Mouse (Mus musculus) megakaryocyte-erythroid progenitor cell, adult 5-6 weeks (primary cell): ENCODE data around the gene Cmtm3. TPM values are rescaled to one million over a fixed set of nuclear protein-coding genes. Genes with fewer than 3 reads are reported as not detected.

Source experiments
- ATAC-seq: replicated peaks from 2 replicates; pipeline ENCODE4 v1.8.0; 2016; ENCODE audit warnings: mild to moderate bottlenecking, inconsistent platforms; ENCODE audit not compliant: severe bottlenecking, poor library complexity, low FRiP score, low TSS enrichment
- total RNA-seq, 2 experiments: library from RNA; stranded (forward) in 1 of 2; stranded (reverse) in 1 of 2; fragments of 200-1000, 215-1000 nt in 1 of 2; fragments of >200 nt in 1 of 2; fragmentation: Nextera tagmentation in 1 of 2; gene quantifications; 2 replicates each; pipeline ENCODE4 v1.2.3; 2014 to 2017

Gene Cmtm3
- total RNA-seq, 2 experiments from 2014 or later, result 1.4 to 5.8 TPM

GRCm38 (mm10) chr8:104376669-104377068 is 37.5 kb downstream of the Cmtm3 start:
- ATAC-seq, result no peak

DNA sequence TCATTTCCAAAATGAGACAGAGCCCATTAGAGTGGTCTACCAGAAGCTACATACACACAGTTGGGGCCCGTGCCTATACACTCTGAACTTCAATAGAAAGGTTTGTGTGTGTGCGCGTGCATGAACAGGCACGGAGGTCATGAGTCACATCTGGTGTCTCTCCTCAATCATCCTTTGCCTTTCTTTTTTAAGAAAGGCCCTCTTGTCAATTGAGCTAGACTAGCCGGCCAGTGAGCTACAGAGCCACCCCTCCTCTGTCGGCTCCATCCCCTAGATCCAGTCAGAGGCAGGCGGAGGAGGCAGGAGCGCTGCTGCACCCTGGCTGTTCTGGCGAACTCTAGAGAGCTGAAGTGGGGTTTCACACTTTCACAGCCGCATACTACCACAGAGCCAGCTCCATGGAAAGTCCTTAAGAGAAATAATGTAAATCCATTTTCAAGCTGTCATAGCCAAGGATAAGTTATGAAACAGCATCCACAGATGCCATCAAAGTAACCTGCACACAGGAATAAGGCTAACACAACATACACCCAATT is 40.2 kb downstream of the Cmtm3 start:
- ATAC-seq, result no peak

- no peak for ATAC-seq
These were observed 41.1 kb downstream of the Cmtm3 start for GRCm38 (mm10) chr8:104380269-104380668.

DNA sequence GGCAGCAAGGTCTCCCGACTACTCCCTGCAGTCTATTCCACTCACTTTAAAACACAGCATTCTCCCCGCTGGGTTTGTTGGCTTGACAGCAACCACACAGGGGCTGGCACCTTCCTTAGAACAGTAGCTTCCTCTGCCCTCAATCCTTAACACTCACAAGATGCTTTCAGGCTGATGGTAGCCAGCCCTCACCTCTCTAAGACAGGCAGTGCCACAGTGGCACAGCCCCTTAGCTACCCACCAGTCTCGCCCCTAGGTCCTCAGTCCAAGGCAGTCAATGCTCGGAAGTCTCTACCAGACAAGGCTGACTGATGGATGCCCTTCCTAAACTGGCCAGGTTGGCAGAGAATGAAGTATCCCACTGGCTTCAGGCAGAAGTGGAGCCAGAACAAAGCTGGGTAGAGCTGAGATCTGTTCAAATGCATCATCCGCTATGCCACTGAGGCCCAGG is 41.8 kb downstream of the Cmtm3 start:
- no peak for ATAC-seq

DNA sequence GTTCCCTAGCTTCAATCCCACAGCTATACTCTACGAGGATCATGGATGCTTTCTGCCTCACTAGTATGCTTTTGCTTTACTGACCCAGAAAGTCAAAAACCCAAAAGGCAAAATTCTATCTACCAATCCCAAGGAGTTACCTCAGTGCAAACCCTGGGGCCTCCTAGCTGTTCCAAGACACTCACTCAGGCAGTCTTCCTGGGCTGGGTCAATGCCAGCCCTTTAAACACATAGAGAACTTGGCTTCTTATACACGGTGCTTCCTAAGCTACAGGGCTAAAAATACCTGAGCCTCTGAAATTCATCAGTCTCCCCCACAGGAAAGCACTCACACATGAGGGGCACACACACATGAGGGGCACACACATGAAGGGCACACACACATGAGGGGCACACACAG is 44.1 kb downstream of the Cmtm3 start:
- no peak for ATAC-seq

DNA sequence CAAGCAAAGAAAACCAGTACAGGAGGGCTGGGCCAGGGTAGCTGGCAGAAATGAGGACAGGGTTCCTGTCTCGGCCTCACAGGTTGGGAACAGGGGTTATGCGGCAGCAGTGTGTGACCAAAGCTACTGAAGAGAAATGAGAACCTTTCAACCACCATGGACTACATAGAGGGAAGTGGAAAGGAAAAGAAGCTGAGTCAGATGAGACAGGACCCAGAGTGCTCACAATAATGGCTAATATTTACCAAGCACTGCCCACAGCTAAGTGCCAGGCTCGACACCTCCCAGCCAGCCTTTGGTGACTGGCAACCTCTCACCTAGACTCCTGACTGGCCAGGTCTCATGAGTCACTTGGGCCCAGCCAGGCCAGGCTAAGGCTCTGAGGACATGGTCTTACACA is 44.8 kb downstream of the Cmtm3 start:
- ATAC-seq, result no peak

DNA sequence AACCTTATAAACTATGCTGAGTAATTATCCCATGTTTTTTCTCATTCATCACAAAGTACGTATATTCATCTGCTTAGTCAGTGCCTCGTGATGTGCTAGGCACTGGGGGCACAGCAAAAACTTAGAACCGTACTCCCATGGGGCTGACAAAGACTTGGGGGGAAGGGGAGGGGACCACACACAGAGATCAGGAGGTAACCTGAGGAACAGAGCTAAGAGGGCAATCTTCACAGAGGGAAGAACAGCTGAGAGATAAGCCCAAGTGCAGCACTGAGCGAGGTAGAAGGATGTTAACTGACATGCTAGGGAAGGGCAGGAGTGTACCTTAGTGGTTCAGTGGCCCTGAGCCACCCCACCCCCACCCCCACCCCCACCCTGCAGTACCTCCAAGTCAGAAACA is 47.5 kb downstream of the Cmtm3 start:
- no peak for ATAC-seq

GRCm38 (mm10) chr8:104387501-104387900 is 48.3 kb downstream of the Cmtm3 start:
- ATAC-seq, result no peak

GRCm38 (mm10) chr8:104387980-104388379 is 48.8 kb downstream of the Cmtm3 start:
- ATAC-seq, result no peak

- ATAC-seq, result no peak
These were observed 51.0 kb downstream of the Cmtm3 start for GRCm38 (mm10) chr8:104390245-104390644.

DNA sequence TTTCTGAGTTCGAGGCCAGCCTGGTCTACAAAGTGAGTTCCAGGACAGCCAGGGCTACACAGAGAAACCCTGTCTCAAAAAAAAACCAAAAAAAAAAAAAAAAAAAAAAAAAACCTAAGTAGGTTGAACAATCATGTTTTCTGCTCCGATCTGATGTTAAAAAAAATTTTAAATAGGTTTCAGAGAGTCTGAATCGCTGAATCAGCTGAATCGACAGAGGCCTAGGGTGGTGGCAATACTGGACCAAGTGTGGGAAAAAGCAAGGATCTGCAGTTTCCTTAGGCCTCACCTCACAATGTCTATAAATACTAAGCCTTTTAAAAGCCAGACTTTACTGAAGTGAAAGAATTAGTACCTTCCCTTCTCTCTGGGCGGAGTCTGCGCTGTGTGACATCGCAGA is 53.9 kb downstream of the Cmtm3 start:
- no peak for ATAC-seq

DNA sequence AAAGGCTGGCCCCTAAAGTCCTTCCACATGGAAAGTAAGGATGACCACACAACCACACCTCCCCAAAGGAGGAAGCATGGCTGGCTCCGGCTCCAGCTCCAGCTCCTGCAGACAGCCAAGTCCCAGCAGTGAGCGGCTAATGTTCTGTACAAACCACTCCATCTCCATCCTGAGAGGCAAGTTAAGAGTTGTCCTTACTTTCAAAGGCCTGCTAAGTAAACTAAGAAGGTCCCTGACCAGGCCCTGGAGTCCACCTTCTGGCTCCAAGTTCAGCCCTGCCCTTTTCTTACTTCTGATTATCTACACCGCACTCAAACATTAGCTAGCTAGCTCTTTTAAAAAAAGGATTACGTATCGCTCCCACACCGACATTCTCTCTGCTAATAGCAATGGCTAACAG is 54.6 kb downstream of the Cmtm3 start:
- no peak for ATAC-seq

- ATAC-seq, result peak; percentile 48
These were observed 55.8 kb downstream of the Cmtm3 start for GRCm38 (mm10) chr8:104394801-104395702.

DNA sequence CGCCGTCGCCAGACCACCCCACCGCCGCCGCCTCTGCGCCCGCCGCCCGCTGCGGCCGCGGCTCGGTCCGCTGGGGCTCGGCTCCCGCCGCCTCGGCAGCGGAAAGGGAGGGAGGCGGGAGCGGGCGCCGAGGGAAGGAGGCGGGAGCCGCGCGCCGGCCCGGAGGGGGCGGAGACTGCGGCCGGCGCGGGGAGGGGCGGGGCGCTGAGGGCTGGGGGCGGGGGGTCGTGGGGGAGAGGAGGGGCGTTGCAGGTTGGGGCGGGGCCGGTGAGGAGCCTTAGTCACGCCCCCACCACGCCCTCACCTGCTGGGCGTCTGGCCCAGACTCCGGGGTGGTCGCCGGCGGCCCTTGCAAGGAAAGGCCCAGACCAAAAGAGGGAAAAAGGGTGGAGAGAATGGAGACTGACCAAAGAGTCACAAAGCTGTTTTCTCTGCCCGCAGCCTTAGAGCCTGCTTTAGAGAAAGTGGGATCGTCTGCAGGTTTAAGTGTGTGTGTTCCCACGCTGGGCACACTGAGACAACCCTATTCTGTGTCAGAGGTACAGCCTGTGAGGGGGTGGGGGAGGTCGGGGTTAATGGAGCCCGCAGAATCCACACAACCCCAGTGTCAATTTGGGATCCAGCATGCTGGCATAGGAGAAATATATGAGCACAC is 56.6 kb downstream of the Cmtm3 start, which contains the start of gene Cmtm4:
Cmtm4 (minus strand) TSS at position 105 of the 655 bp plus-strand sequence.
- peak; percentile 64 for ATAC-seq

Other genes starting within 250 kb of the Cmtm3 start
- gene Cdh5, start 237.8 kb upstream of the Cmtm3 start, total RNA-seq (2014; fragmentation: Nextera tagmentation), result not detected in 2 replicates
- not detected in 2 replicates for gene Cdh5, start 237.8 kb upstream of the Cmtm3 start, total RNA-seq (2017)
- gene Bean1, start 169.0 kb upstream of the Cmtm3 start, total RNA-seq (2014; fragmentation: Nextera tagmentation), result not detected in 2 replicates
- not detected in 2 replicates for gene Bean1, start 169.0 kb upstream of the Cmtm3 start, total RNA-seq (2017)
- 9.5 and 30.7 TPM in 2 replicates for gene Tk2, start 90.9 kb upstream of the Cmtm3 start, total RNA-seq (2014; fragmentation: Nextera tagmentation)
- gene Tk2, start 90.9 kb upstream of the Cmtm3 start, total RNA-seq (2017), result 12.4 and 14.5 TPM in 2 replicates
- gene Cklf, start 88.5 kb upstream of the Cmtm3 start, total RNA-seq (2014; fragmentation: Nextera tagmentation), result 37.3 and 45.8 TPM in 2 replicates
- 7.6 and 14.6 TPM in 2 replicates for gene Cklf, start 88.5 kb upstream of the Cmtm3 start, total RNA-seq (2017)
- not detected in 2 replicates for gene Cmtm2a, start 46.2 kb upstream of the Cmtm3 start, total RNA-seq (2014; fragmentation: Nextera tagmentation)
- not detected in 2 replicates for gene Cmtm2a, start 46.2 kb upstream of the Cmtm3 start, total RNA-seq (2017)
- not detected in 2 replicates for gene Gm45711, start 29.3 kb upstream of the Cmtm3 start, total RNA-seq (2014; fragmentation: Nextera tagmentation)
- not detected in 2 replicates for gene Gm45711, start 29.3 kb upstream of the Cmtm3 start, total RNA-seq (2017)
- not detected in 2 replicates for gene Cmtm1, start 29.3 kb upstream of the Cmtm3 start, total RNA-seq (2014; fragmentation: Nextera tagmentation)
- not detected in 2 replicates for gene Cmtm1, start 29.3 kb upstream of the Cmtm3 start, total RNA-seq (2017)
- gene Gm11020, start 17.8 kb upstream of the Cmtm3 start, total RNA-seq (2014; fragmentation: Nextera tagmentation), result not detected in 2 replicates
- not detected in 2 replicates for gene Gm11020, start 17.8 kb upstream of the Cmtm3 start, total RNA-seq (2017)
- not detected in 2 replicates for gene Cmtm2b, start 17.2 kb upstream of the Cmtm3 start, total RNA-seq (2014; fragmentation: Nextera tagmentation)
- not detected in 2 replicates for gene Cmtm2b, start 17.2 kb upstream of the Cmtm3 start, total RNA-seq (2017)
- 0.32 and 1.2 TPM in 2 replicates for gene Cmtm4, start 56.4 kb downstream of the Cmtm3 start, total RNA-seq (2014; fragmentation: Nextera tagmentation)
- gene Cmtm4, start 56.4 kb downstream of the Cmtm3 start, total RNA-seq (2017), result 1.1 and 1.7 TPM in 2 replicates
- 25.5 and 35.1 TPM in 2 replicates for gene Dync1li2, start 103.6 kb downstream of the Cmtm3 start, total RNA-seq (2014; fragmentation: Nextera tagmentation)
- gene Dync1li2, start 103.6 kb downstream of the Cmtm3 start, total RNA-seq (2017), result 53.1 and 61.4 TPM in 2 replicates
- not detected in 2 replicates for gene Terb1, start 170.5 kb downstream of the Cmtm3 start, total RNA-seq (2014; fragmentation: Nextera tagmentation)
- not detected in 2 replicates for gene Terb1, start 170.5 kb downstream of the Cmtm3 start, total RNA-seq (2017)
- gene Nae1, start 195.2 kb downstream of the Cmtm3 start, total RNA-seq (2014; fragmentation: Nextera tagmentation), result 83.2 and 84.8 TPM in 2 replicates
- 172 and 193 TPM in 2 replicates for gene Nae1, start 195.2 kb downstream of the Cmtm3 start, total RNA-seq (2017)
- 1.8 TPM in 1 of 2 replicates, not detected in the other for gene Car7, start 195.3 kb downstream of the Cmtm3 start, total RNA-seq (2014; fragmentation: Nextera tagmentation)
- gene Car7, start 195.3 kb downstream of the Cmtm3 start, total RNA-seq (2017), result 3.6 TPM in 1 of 2 replicates, not detected in the other